Mouse (Mus musculus) midbrain, embryonic 15.5 days (tissue): ENCODE measurements around the gene Brd3. TPM values are rescaled to one million over a fixed set of nuclear protein-coding genes. Genes with fewer than 3 reads are reported as not detected.

Experiments used
- ATAC-seq: fragments of 200-750 bp; cut with Nextera tagmentation; replicated peaks from 2 replicates; pipeline ENCODE4 v1.8.0; 2017; ENCODE audit warnings: moderate TSS enrichment
- H3K27ac ChIP-seq: fragments of 300-500 bp; sonication (generic); 2 replicates; pipeline ENCODE4 v1.5.1; 2015; ENCODE audit warnings: mild to moderate bottlenecking, inconsistent platforms
- H3K27me3 ChIP-seq: fragments of 300-500 bp; sonication (generic); replicated peaks from 2 replicates; pipeline ENCODE4 v1.6.1; 2015; ENCODE audit warnings: inconsistent platforms
- H3K36me3 ChIP-seq: fragments of 300-500 bp; sonication (generic); replicated peaks from 2 replicates; pipeline ENCODE4 v1.6.1; 2015; ENCODE audit warnings: inconsistent platforms
- H3K4me1 ChIP-seq: fragments of 300-500 bp; sonication (generic); 2 replicates; pipeline ENCODE4 v1.6.1; 2015; ENCODE audit warnings: inconsistent platforms
- H3K4me2 ChIP-seq: fragments of 300-500 bp; sonication (generic); 2 replicates; pipeline ENCODE4 v1.6.1; 2015; ENCODE audit warnings: inconsistent platforms, mild to moderate bottlenecking, moderate library complexity
- H3K4me3 ChIP-seq: fragments of 300-500 bp; sonication (generic); 2 replicates; pipeline ENCODE4 v1.5.1; 2015; ENCODE audit warnings: mild to moderate bottlenecking, inconsistent platforms
- H3K9ac ChIP-seq: fragments of 300-500 bp; sonication (generic); 2 replicates; pipeline ENCODE4 v1.6.1; 2015; ENCODE audit warnings: mild to moderate bottlenecking, inconsistent platforms
- H3K9me3 ChIP-seq: fragments of 300-500 bp; sonication (generic); 2 replicates; pipeline ENCODE4 v1.6.1; 2016; ENCODE audit warnings: inconsistent platforms
- WGBS: fragments of 180-500 bp; shearing (Covaris S2); methylation state at CpG from one replicate; pipeline ENCODE4 v1.1.7; 2015; ENCODE audit warnings: mixed read lengths; 5-methylcytosine and 5-hydroxymethylcytosine counted together
- microRNA-seq: library from miRNA; unstranded; fragments of <30 nt; microRNA quantifications from one replicate; pipeline ENCODE4, GENCODE M21; 2016
- polyA plus RNA-seq: library from polyadenylated mRNA; unstranded; fragments of >200 nt; fragmentation: Nextera tagmentation; extraction: Ambion mirVana; gene quantifications from 2 replicates; pipeline ENCODE4 v1.2.1, GENCODE M21; 2015

The Brd3 gene
- polyA plus RNA-seq, 1 experiment from 2014 or later = 137 TPM

DNA sequence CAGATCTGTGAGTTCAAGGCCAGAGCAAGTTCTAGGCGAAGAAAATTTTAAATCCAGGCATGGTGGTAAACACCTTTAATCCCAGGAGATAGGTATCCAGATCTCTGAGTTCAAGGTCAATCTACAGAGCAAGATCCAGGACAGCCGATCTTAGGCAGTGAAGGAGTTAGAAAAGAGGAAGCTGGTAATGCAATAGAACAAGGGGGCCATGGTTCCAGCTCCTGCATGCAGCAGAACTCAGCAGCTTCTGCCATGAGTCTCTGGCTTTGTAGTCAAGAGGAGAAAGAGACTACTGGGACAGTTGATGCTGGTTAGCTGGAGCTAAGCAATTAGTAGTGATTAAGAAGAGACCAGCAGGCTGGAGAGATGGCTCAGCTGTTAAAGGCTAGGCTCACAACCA is 105.9 kb downstream of the Brd3 start:
- Histone ChIP-seq H3K27ac (no peak overlapping the region), H3K9ac (no peak overlapping the region), H3K27me3 (no peaks in the 10 kb centered on the region), H3K36me3 (no peaks in the 10 kb centered on the region), H3K9me3 (no peaks in the 10 kb centered on the region), H3K4me3 (no peak overlapping the region), H3K4me1 (peaks cover 20% of the 10 kb centered on the region), H3K4me2 (no peak overlapping the region)
- WGBS = 93% methylated on average over 2 of the region's 2 CpGs
- no peak for ATAC-seq

DNA sequence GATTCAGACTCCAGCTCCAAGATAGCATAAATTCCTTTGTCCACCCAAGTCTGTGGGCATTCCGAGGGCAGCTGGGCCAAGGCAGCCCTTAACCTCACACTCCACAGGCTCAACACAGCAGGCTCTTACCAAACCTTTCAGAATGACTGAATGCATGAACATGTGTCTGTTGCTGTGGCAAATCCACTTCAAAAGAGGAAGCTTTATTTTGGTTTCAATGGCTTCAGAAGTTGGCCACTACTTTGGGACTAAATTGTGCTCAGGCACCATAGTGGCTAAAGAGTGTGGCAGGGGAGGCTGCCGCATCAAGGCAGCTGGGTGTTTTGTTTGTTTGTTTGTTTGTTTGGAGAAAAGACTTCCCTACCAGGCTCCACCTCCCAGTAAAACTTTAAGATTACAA is 107.4 kb downstream of the Brd3 start:
- H3K36me3 ChIP-seq = no peaks in the 10 kb centered on the region
- 90% methylated on average over 2 of the region's 2 CpGs for WGBS
- H3K9ac ChIP-seq = no peak overlapping the region
- no peak overlapping the region for H3K27ac ChIP-seq
- H3K4me1 ChIP-seq = peaks cover 33% of the 10 kb centered on the region
- ATAC-seq = no peak
- H3K4me2 ChIP-seq = no peak overlapping the region
- H3K4me3 ChIP-seq = no peak overlapping the region
- no peaks in the 10 kb centered on the region for H3K9me3 ChIP-seq
- H3K27me3 ChIP-seq = no peaks in the 10 kb centered on the region

DNA sequence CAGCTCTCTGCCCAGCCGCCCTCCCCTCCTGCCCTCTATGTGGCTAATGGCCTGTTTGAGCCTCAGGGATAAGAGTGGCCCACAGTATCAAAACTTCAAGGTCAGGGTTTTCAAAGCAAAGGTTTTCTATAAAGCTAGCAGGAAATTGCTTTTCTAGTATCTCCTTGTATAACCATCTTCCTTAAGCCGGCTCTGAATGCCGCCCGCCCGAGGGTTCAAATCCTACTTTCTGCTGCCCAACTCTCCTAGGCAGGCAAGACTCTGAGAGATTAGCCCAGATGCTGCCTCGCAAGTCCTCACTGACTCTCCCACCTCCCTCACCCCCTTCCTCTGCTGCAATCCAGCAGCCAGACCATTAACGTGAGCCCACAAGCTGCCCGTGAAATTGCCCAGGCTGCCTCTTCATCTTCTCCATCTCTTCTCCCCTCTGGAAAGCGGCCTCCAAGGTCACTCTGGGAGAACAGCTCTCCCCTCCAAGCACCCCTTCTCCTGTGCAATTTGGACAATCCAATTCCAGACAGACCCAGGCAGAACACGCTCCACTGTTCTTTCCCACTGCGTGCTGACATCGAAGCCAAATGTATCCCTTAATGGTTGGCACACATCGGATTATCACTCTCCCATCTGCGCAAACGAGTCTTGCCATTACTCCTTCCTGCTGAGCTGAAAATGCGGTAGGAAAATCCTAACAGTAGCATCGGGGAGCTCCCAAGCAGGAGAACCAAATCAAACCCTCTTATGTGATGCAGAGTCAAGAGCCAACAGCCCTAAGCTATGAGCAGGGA is 110.6 kb downstream of the Brd3 start:
- H3K27ac ChIP-seq = peak overlapping the region; percentile 40
- peak; percentile 35; the same call in 1 of the 2 replicates for ATAC-seq
- 50% methylated on average over 17 of the region's 17 CpGs for WGBS
- no peak overlapping the region for H3K9ac ChIP-seq
- H3K4me3 ChIP-seq = no peak overlapping the region
- no peaks in the 10 kb centered on the region for H3K9me3 ChIP-seq
- H3K4me1 ChIP-seq = peaks cover 50% of the 10 kb centered on the region
- no peaks in the 10 kb centered on the region for H3K27me3 ChIP-seq
- H3K36me3 ChIP-seq = no peaks in the 10 kb centered on the region
- H3K4me2 ChIP-seq = no peak overlapping the region

Small RNA genes lying within 50 kb of the gene (microRNA-seq; reads per million reads assigned to microRNA genes)
- gene Gm24049 (not detected), gene Mir7578 (not detected)

Other genes with a start within 250 kb of the Brd3 start
- gene Vav2, start 80.6 kb downstream of the Brd3 start, polyA plus RNA-seq = 13.9 and 15.7 TPM in 2 replicates
- 42.7 and 44.5 TPM in 2 replicates for gene Brd3os, start 65.3 kb downstream of the Brd3 start, polyA plus RNA-seq
- 48.2 and 51.3 TPM in 2 replicates for gene Wdr5, start 7.5 kb upstream of the Brd3 start, polyA plus RNA-seq
- 3.1 and 4.1 TPM in 2 replicates for gene Rxra, start 168.8 kb upstream of the Brd3 start, polyA plus RNA-seq